Mouse (Mus musculus) spleen, adult 2 months (tissue): ENCODE data around the gene Asb3. TPM values are rescaled to one million over a fixed set of nuclear protein-coding genes. Genes with fewer than 3 reads are reported as not detected.

Source experiments
- DNase-seq, 2 experiments: peaks; one replicate each; pipeline versions ENCODE4 v3.0.0 to v3.0.0-alpha.2; 2012 to 2021; ENCODE audit warnings: low spot score in 2 of 2, low read depth in 1 of 2
- H3K27ac ChIP-seq: fragments of 200-500 bp; 2 replicates; pipeline ENCODE4 v1.5.1; 2012; ENCODE audit warnings: low read length, inconsistent platforms; ENCODE audit not compliant: insufficient read depth
- H3K27me3 ChIP-seq: fragments of 200-500 bp; 2 replicates; pipeline ENCODE4 v1.6.1; 2012; ENCODE audit warnings: mild to moderate bottlenecking, moderate library complexity, low read length, inconsistent platforms; ENCODE audit not compliant: control insufficient read depth, insufficient read depth
- H3K36me3 ChIP-seq: fragments of 200-500 bp; 2 replicates; pipeline ENCODE4 v1.6.1; 2012; ENCODE audit warnings: mild to moderate bottlenecking, low read length, inconsistent platforms; ENCODE audit not compliant: control insufficient read depth, insufficient read depth
- H3K4me1 ChIP-seq: fragments of 200-500 bp; 2 replicates; pipeline ENCODE4 v1.6.1; 2011; ENCODE audit warnings: inconsistent platforms; ENCODE audit not compliant: control insufficient read depth, insufficient read depth, insufficient read length
- H3K4me3 ChIP-seq: fragments of 200-500 bp; 2 replicates; pipeline ENCODE4 v1.5.1; 2011; ENCODE audit warnings: mild to moderate bottlenecking, inconsistent platforms; ENCODE audit not compliant: insufficient read depth, insufficient read length; ENCODE audit errors: extremely low read depth
- CTCF ChIP-seq: fragments of 200-500 bp; IDR thresholded peaks from 2 replicates; pipeline ENCODE4 v1.5.1; 2011; ENCODE audit warnings: mild to moderate bottlenecking, inconsistent platforms; ENCODE audit not compliant: insufficient read depth, insufficient read length, insufficient replicate concordance; ENCODE audit errors: extremely low read depth
- POLR2A ChIP-seq: fragments of 200-500 bp; IDR thresholded peaks from 2 replicates; pipeline ENCODE4 v1.6.1; 2011; ENCODE audit warnings: low read depth, low read length, inconsistent platforms
- WGBS: fragments of 180-500 bp; shearing (Covaris S2); methylation state at CpG from one replicate; pipeline ENCODE4 v1.1.7; 2018; 5-methylcytosine and 5-hydroxymethylcytosine counted together
- polyA plus RNA-seq: library from polyadenylated mRNA; depleted of rRNA; stranded (reverse); fragments of >200 nt; gene quantifications from 2 replicates; pipeline ENCODE4 v1.2.3, GENCODE M21; 2012

Asb3 gene
- polyA plus RNA-seq, 1 experiment: 2.2 TPM

GRCm38 (mm10) chr11:30912311-30912710, 27.1 kb downstream of the Asb3 start:
- Histone ChIP-seq H3K36me3 (no peaks in the 10 kb centered on the region), H3K27me3 (no peaks in the 10 kb centered on the region), H3K4me3 (no peak overlapping the region), H3K4me1 (no peaks in the 10 kb centered on the region), H3K27ac (no peak overlapping the region)
- no peak for TF ChIP-seq CTCF
- no peak for TF ChIP-seq POLR2A
- WGBS: 91% methylated on average over 3 of the region's 3 CpGs
- DNase-seq: no peak

- Histone ChIP-seq H3K4me1 (no peaks in the 10 kb centered on the region), H3K27me3 (no peaks in the 10 kb centered on the region), H3K4me3 (no peak overlapping the region), H3K27ac (no peak overlapping the region), H3K36me3 (0 out of 2 replicates have a peak, but pooled peaks cover 1% of the 10 kb centered on the region)
- 90% methylated on average over 1 of the region's 1 CpGs for WGBS
- TF ChIP-seq CTCF: no peak
- no peak for TF ChIP-seq POLR2A
- no peak for DNase-seq
Measured at GRCm38 (mm10) chr11:30920641-30921040, 35.4 kb downstream of the Asb3 start.

DNA sequence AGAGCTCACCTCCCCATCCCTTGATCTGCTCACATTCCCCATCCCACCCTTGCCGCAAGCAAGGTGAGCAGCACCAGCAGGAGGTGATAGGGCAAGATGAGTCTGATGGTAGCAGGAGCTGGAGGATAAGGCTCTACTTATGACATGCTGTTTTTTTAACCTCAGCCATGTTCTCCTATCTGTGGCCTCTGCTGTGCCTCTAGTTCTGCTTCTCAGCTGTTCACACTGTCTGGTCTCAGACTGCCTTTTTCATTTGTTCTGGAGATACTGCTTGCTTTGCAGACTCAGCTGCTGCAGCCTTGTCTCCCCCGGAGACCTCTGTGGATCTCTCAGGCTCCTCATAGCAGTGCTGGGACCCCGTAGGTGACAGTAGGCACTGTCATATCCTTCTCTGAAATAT, 38.1 kb downstream of the Asb3 start:
- H3K4me3 ChIP-seq: no peak overlapping the region
- H3K4me1 ChIP-seq: no peaks in the 10 kb centered on the region
- WGBS: 92% methylated on average over 3 of the region's 3 CpGs
- H3K36me3 ChIP-seq: peaks cover 6% of the 10 kb centered on the region
- TF ChIP-seq CTCF: no peak
- no peak for TF ChIP-seq POLR2A
- no peaks in the 10 kb centered on the region for H3K27me3 ChIP-seq
- no peak overlapping the region for H3K27ac ChIP-seq
- DNase-seq: no peak

- no peaks in the 10 kb centered on the region for H3K27me3 ChIP-seq
- no peak overlapping the region for H3K27ac ChIP-seq
- TF ChIP-seq POLR2A: no peak
- no peak for TF ChIP-seq CTCF
- H3K4me1 ChIP-seq: no peaks in the 10 kb centered on the region
- no peak overlapping the region for H3K4me3 ChIP-seq
- H3K36me3 ChIP-seq: peaks cover 8% of the 10 kb centered on the region
- no peak for DNase-seq
Measured at GRCm38 (mm10) chr11:30928079-30928478, 42.9 kb downstream of the Asb3 start.

- Histone ChIP-seq H3K4me1 (no peaks in the 10 kb centered on the region), H3K36me3 (peaks cover 8% of the 10 kb centered on the region), H3K27me3 (no peaks in the 10 kb centered on the region), H3K4me3 (no peak overlapping the region), H3K27ac (no peak overlapping the region)
- no peak for TF ChIP-seq CTCF
- no peak for TF ChIP-seq POLR2A
- no peak for DNase-seq
- WGBS: 83% methylated on average over 1 of the region's 1 CpGs
Measured at GRCm38 (mm10) chr11:30928498-30928897, 43.3 kb downstream of the Asb3 start.

- no peak overlapping the region for H3K4me3 ChIP-seq
- WGBS: 91% methylated on average over 2 of the region's 2 CpGs
- TF ChIP-seq CTCF (no peak), POLR2A (no peak)
- H3K27ac ChIP-seq: no peak overlapping the region
- H3K27me3 ChIP-seq: no peaks in the 10 kb centered on the region
- no peak for DNase-seq
- H3K4me1 ChIP-seq: no peaks in the 10 kb centered on the region
- H3K36me3 ChIP-seq: peaks cover 21% of the 10 kb centered on the region
Measured at GRCm38 (mm10) chr11:30943522-30943921, 58.3 kb downstream of the Asb3 start.

GRCm38 (mm10) chr11:30952829-30953228, 67.6 kb downstream of the Asb3 start:
- H3K4me3 ChIP-seq: no peak overlapping the region
- H3K27ac ChIP-seq: no peak overlapping the region
- TF ChIP-seq POLR2A (no peak), CTCF (no peak)
- peaks cover 11% of the 10 kb centered on the region for H3K36me3 ChIP-seq
- no peak for DNase-seq
- peaks cover 2% of the 10 kb centered on the region; the same call in 1 of the 2 replicates for H3K4me1 ChIP-seq
- no peaks in the 10 kb centered on the region for H3K27me3 ChIP-seq
- 68% methylated on average over 5 of the region's 5 CpGs for WGBS
